Mouse (Mus musculus) adrenal gland, adult 18-20 months (tissue): ENCODE results near the gene Gfra1. TPM values are rescaled to one million over a fixed set of nuclear protein-coding genes. Genes with fewer than 3 reads are reported as not detected.
A peak's percentile ranks its signal among the peaks of the same experiment; 100 is the strongest.

ENCODE experiments used
- DNase-seq, 2 experiments: peaks; one replicate each; pipeline ENCODE4 v3.0.0; 2021 to 2022; ENCODE audit warnings: low spot score in 2 of 2
- total RNA-seq, 2 experiments: library from RNA; stranded (reverse); gene quantifications; 1 replicate in 1 of 2; 2 replicates in 1 of 2; pipeline ENCODE4 v1.2.3; 2021

Gene Gfra1
- total RNA-seq, 2 experiments from 2014 or later: 1.0 to 2.9 TPM

DNA sequence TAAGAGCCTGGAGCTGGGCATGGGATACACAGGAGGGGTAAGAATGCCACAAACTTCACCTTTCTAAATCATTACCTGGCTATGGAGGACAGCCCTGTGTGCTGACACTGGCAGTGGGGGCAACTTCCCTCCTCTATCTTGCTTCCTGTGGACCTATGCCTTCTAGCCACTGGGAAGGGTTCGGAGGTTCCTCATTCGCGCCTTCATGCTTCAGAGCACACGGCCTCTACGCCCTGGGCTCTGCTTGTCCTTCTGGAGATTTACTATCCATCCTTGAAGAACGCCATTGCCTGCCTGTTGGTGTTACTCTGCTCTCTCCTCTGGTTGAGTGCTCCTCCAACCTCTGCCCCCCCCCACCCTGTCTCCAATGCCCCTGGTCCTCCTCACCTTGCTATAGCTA lies 118.9 kb downstream of the Gfra1 start:
- no peak for DNase-seq

DNA sequence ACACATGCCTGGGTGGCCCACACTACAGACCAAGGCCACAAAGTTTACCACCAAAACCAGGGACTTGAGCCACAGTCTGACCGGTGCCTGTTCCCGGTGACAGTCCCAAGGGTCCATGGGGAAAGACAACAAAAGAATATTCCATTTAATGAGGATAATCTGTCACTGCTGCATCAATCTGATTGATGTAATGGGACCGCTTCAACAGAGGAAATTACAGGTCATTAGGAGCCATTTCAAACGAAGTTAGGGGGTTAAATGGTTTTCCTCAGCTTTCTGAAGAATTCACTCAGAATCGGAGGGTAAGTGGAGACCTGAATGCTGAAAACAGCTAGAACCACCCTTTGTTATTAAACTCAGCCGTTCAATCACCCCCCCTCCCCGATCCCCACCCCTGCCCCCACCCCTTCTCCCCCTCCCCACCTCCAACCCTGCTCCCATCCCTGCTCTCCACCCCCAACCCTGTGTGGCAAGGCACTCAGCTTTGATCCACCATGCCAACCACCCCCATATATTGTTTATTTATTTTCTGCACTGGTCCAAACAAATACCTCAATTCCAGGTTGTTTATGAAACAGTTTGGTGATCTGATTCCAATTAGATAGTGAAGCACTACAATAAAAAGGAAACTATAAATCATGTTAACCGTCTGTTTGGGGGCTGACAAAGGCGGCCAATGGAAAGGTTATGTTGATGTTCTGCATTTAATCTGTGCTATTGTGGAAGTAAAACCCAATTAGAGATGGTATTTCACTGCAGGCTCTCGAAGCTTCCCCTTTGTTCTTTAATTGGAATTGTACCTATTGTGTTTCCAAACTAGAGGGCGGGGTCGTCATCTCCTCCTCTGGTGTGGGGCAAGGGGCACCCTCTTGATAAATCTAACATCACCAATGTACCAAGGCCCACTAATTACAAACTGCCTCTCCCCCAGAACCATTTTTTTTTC lies 119.9 kb downstream of the Gfra1 start:
- DNase-seq: no peak

- no peak for DNase-seq
These were observed 126.4 kb downstream of the Gfra1 start for GRCm38 (mm10) chr19:58329305-58329704.

DNA sequence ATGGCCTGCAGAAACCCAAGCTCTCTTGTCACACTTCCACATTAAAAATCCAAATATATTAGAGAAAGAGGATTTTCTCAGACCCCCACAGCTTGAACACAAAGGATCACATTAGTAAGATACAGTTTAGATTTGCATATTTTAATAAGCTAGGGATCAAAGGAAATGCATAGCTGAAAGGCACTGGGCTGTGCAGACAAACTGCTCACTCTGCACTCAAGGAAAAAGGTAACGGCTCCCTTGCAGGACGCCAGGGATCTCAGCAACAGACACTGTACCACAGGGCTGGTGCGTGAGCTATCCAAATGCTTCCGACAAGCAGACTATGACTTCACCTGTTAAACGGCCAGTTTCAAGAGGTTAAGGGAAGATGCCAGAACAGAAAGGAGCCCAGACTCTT lies 127.7 kb downstream of the Gfra1 start:
- no peak for DNase-seq

DNA sequence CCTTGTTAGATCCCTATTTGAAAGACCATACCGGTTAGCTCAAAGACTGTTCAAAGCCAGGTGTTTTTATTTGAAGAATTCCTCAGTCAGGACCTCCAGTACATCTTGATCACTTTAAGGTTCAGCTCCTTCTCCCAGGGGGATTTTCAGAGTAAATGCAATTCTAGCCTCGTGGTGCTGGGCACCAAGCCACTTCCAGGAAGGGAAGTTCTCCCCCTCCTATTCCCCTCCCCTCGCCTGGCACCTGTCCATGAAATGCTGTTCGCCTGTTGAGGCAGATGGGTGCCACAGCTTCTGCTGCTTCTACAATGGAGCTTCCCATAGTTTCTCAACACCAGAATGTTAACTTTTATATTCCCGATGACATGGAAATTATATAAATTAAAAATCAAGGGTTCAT lies 139.2 kb downstream of the Gfra1 start:
- DNase-seq: no peak

GRCm38 (mm10) chr19:58315681-58316080 lies 140.0 kb downstream of the Gfra1 start:
- DNase-seq: no peak

- no peak for DNase-seq
These were observed 141.1 kb downstream of the Gfra1 start for GRCm38 (mm10) chr19:58314631-58315030.

- no peak for DNase-seq
These were observed 141.9 kb downstream of the Gfra1 start for GRCm38 (mm10) chr19:58313785-58314184.

GRCm38 (mm10) chr19:58312492-58312891 lies 143.2 kb downstream of the Gfra1 start:
- DNase-seq: no peak

GRCm38 (mm10) chr19:58310334-58311315 lies 145.1 kb downstream of the Gfra1 start:
- DNase-seq: no peak

DNA sequence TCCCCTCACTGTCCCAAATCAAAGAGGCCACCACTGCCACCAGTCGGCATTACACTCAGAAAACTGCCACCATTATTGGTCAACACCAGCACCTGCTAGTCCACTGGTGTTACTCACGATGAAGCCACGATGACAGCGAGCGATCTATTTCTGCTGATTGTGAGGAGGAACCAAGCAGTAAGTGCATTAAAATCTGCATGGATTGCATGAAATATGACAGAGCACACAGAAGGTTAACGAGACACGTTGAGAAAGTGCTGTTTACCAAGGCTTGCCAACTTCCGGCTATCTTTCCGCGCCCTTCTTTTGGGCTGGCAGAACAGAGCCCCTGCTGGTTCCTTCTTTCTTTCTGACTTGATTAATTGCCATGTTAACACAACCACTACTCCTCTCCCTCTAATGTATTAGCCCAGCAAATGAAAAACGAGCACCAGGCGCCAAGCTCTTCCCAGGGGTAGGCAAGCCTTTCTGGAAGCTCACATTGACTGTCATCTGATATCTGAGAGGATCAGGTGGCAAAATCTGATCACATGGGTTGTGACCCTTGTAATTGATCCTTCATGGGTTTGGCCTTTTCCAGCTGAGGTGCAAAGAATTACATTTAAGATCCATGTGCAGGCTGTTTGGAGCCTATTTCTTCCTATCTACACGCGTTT lies 146.0 kb downstream of the Gfra1 start:
- DNase-seq: no peak

GRCm38 (mm10) chr19:58301105-58301504 lies 154.6 kb downstream of the Gfra1 start:
- DNase-seq: no peak

DNA sequence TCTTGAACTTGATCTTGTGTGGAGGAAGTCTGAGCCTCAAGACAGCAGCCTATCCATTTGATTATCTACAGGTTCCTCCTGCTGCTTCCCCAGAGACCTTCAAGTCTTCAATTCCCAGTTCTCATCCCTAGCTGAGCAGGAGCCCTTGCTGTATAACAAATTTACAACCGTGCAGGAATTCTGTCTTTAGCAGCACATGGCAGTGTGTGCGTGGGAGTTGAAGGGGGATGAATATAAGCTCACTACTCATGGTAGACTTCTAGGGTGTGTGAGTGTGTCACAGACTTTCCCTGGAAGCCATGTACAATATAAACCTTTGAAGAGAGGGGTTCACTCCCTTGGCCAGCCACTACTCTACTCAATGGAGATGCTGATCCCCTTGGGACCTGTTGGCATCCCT lies 157.8 kb downstream of the Gfra1 start:
- DNase-seq: no peak

DNA sequence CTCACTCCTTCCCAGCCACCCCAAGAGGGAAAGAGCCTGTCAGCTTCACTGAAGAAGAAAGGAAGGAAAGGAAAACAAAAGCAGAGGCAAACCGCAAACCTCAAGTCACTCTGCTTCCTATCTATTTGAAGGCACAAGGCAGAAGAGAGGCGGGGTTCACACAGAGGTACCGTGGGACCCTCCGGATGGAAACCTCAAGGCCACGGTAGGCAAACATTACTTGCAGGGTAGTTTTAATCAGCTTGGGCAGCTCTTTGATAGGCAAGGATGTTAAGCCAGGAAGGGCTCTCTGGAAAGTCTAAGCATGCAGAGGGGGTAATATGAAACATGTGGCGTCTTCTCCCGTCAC lies 158.9 kb downstream of the Gfra1 start:
- DNase-seq: no peak

DNA sequence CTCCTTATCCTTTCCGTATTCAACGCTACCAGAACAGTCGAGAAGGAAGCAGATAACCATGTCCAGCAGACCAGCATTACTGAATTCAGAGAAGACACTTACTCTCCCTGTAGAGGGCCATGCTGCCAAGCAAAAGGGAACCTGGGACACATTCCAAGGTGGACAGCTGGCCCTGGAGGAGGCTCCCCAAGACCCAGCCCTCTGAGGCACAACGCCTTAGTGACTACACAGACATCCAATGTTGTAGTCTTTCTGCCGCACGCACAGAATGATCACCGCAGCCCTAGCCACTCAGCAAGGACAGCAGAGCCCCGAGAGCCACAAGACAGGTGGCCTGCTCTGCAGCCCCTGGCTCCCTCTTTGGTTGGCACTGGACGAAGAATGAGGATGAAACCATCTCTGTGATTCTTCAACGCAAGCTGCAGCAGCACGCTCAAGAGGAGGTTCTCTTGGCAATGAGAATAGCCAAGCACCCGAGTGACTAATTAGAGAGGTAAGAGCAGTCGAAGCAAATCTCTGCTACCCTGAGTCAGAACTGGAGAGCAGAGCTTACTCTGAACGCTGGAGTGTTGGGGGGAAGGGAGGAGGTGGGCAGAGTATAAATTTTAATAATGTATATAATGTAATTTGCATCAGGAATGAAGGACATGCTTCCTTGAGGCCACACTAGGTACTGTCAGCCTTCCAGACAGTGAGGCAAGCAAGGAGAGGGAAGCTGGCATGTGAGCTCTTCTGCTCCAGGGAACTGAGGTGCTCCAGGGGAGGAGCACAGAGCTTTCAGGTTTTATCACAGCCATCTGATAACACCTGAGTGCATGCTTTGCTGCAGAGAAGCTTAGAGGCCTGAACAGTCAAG lies 159.5 kb downstream of the Gfra1 start:
- DNase-seq: no peak

DNA sequence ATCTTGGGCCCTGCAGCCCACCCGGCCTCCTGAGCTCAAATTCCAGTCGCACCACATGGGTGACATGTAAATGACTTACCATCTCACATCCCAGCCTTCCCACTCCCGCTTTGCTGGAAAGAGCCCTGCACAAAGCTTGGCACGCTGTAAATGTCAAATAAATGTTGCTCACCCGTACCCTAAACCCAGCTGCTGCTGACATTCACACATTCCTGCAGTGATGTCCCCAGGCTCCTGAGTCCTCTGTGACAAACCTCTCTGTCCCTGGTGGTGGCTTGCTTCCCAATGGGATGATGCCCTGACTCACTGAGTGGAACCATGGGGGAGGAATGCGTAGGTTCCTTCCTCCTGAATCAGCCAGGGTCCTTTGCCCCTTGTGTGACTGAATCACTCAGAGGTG lies 167.6 kb downstream of the Gfra1 start:
- no peak for DNase-seq

DNA sequence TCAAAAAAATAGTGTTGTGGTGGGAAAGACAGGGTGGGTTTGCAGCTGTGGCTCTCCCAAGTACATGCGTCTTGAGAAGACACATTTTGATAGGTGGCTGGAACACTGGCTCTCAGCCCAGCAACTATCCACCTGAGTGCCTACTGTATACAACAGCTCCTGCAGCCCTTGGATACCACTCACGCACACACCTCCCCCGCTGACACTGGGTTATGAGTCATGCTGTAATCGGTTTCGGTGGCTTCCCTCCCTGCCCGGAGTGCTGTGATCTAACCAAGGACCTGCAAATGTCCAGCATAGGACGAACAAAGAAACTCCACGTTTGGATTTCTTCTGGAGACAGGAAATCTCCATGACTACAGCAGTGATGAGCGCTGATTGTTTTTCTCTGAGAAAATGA lies 180.4 kb downstream of the Gfra1 start:
- peak in 1 of 2 experiments; percentile 2 for DNase-seq

DNA sequence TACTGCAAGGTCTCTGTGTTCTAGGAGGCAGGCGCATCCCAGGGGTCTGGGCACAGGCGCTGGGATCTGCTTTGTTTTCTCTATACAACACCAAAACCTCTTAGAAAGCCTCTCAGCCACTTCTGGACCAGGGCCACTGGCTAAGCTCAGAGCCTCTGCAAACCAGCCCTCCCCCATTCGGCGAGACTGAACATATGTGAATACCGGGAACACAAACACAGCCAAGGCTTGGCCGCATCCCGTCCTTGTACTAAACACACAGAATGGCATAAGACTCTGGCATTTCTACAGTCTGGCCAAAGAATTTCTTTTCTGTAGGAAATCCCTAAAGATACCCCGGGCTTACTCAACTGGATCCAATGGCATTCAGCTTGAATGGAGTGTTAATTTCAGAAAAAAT lies 183.9 kb downstream of the Gfra1 start:
- no peak for DNase-seq

DNA sequence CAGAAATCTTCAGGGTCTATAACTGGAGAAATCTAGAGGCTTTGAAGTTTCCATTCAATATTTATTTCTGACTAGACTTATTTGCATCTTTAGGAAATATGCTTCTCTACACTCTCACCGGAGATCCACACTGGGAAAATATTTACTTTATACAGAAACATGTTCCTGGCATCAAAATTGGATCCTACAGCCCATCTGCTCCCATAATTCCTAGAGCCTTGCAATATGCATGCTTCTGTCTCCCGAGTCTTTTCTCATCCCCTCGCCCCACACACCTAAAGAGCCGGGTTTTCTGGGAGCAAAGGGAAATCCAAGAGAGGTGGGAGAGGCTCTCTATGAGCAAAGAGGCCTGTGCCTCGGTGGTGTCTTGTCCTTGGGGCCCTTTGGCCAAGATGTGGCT lies 184.9 kb downstream of the Gfra1 start:
- DNase-seq: no peak

GRCm38 (mm10) chr19:58268476-58268875 lies 187.2 kb downstream of the Gfra1 start:
- DNase-seq: no peak
